Mouse (Mus musculus): ENCODE data around the gene F9. TPM values are rescaled to one million over a fixed set of nuclear protein-coding genes. Genes with fewer than 3 reads are reported as not detected.

The F9 gene
- polyA plus RNA-seq, 1 experiment from 2014 or later, result not detected

DNA sequence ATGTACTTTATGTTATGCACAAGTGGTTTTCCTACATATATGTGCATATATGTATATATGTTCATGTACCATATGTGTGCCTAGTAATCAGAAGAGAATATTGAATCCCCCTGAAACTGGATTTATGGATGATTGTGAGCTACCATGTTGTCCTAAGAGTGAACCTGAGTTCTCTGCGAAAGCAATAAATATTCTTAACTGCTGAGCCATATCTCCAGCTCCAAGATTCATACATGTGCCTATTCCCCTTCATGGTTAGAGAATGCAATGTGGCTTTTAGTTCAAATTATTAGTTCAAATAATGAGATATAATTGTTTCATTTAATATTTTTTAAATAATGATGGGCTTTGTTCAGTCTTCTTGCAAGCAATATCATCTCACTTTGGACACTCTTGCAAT lies 55.5 kb downstream of the F9 start:
- no peak for ATAC-seq (ENCODE audit: low read depth)
- Histone ChIP-seq H3K9me3 (ENCODE audit: control insufficient read depth, low read length) (no peaks in the 10 kb centered on the region), H3K36me3 (ENCODE audit: control insufficient read depth, insufficient read depth, low read length) (no peaks in the 10 kb centered on the region), H3K27me3 (ENCODE audit: control insufficient read depth, insufficient read depth, low read depth, low read length) (no peaks in the 10 kb centered on the region), H3K4me1 (replicated peaks; ENCODE audit: control insufficient read depth, insufficient read depth, low read length) (no peaks in the 10 kb centered on the region), H3K9ac (ENCODE audit: low read length) (no peak overlapping the region), H3K4me2 (ENCODE audit: low read depth, low read length) (no peak overlapping the region), H3K27ac (ENCODE audit: low read length) (no peak overlapping the region), H3K4me3 (ENCODE audit: low read length) (no peak overlapping the region)
- WGBS, result 67% methylated on average over 1 of the region's 1 CpGs

DNA sequence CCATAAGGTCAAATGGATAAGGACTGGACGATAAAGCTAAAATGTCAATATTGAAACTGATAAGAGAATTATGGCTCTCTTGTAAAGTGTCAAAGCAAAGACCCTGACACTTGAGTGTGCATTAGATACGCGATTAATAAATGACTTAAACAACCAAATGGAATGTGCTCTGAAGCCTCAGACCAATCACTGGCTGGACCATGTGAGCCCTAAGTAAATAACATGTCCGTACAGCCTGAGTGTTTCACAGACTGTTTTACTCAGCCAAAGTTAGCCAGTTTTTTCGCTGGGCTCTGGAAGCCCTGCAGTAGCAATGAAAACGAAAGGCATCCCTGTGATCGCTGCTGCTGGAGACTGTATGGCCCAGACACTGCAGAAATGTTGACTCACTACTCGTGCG lies 55.9 kb downstream of the F9 start:
- 43% methylated on average over 9 of the region's 9 CpGs for WGBS
- H3K9ac ChIP-seq (ENCODE audit: low read length), result no peak overlapping the region

DNA sequence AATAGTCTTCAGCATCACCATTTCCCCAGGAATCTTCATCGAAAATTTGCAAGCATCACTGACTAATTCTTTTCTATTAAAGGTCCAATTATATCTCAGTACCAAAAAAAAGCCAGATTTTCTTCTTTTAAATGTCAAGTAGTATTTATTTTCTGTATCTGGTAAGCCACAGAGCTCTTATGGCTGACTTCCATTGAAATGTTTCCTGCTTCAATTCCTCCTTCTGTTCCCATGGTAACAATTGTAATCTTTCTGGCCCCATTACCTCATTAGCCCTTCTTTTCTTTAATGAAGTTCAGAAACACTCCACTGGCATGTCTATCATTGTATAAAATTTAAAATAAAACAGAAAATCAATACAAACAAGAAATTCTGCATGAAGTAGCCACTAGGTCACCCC lies 76.1 kb downstream of the F9 start:
- Histone ChIP-seq H3K4me3 (ENCODE audit: low read length) (no peak overlapping the region), H3K4me1 (replicated peaks; ENCODE audit: control insufficient read depth, insufficient read depth, low read length) (no peaks in the 10 kb centered on the region), H3K36me3 (ENCODE audit: control insufficient read depth, insufficient read depth, low read length) (no peaks in the 10 kb centered on the region), H3K27ac (ENCODE audit: low read length) (no peak overlapping the region), H3K27me3 (ENCODE audit: control insufficient read depth, insufficient read depth, low read depth, low read length) (no peaks in the 10 kb centered on the region), H3K4me2 (ENCODE audit: low read depth, low read length) (no peak overlapping the region), H3K9me3 (ENCODE audit: control insufficient read depth, low read length) (no peaks in the 10 kb centered on the region), H3K9ac (ENCODE audit: low read length) (no peak overlapping the region)
- whole genome bisulfite sequencing, result 83% methylated on average over 1 of the region's 1 CpGs
- ATAC-seq (ENCODE audit: low read depth), result no peak

More for the DNA sequence above, 55.9 kb downstream of the F9 start:
- Histone ChIP-seq H3K4me2 (ENCODE audit: low read depth, low read length) (no peak overlapping the region), H3K27me3 (ENCODE audit: control insufficient read depth, insufficient read depth, low read depth, low read length) (no peaks in the 10 kb centered on the region), H3K9me3 (ENCODE audit: control insufficient read depth, low read length) (no peaks in the 10 kb centered on the region), H3K27ac (ENCODE audit: low read length) (no peak overlapping the region), H3K36me3 (ENCODE audit: control insufficient read depth, insufficient read depth, low read length) (no peaks in the 10 kb centered on the region), H3K4me1 (replicated peaks; ENCODE audit: control insufficient read depth, insufficient read depth, low read length) (no peaks in the 10 kb centered on the region), H3K4me3 (ENCODE audit: low read length) (no peak overlapping the region)
- peak; percentile 80 for ATAC-seq (ENCODE audit: low read depth)

Other genes starting within 250 kb of the F9 start
- gene Mcf2, start 179.6 kb downstream of the F9 start, polyA plus RNA-seq (2015; fragmentation: Nextera tagmentation; extraction: Ambion mirVana), result 0.14 and 0.41 TPM in 2 replicates

Measured in lung, embryonic 16.5 days (tissue).